Mouse (Mus musculus): ENCODE measurements around the gene Htra3. TPM values are rescaled to one million over a fixed set of nuclear protein-coding genes. Genes with fewer than 3 reads are reported as not detected.

Gene Htra3
- polyA plus RNA-seq (2015; fragmentation: Nextera tagmentation; extraction: Ambion mirVana), result 16.3 and 17.2 TPM in 2 replicates

GRCm38 (mm10) chr5:35679256-35680155 lies at the start of gene Htra3:
Gene Htra3, minus strand, starts transcription at chr5:35679782.
- H3K4me1 ChIP-seq (ENCODE audit: control insufficient read depth, insufficient read depth, low read length), result peaks cover 9% of the 10 kb centered on the region
- 12% methylated on average over 42 of the region's 42 CpGs for WGBS
- peak within 1 kb of the TSS; percentile 88 for H3K4me2 ChIP-seq (ENCODE audit: low read depth, low read length)
- peaks cover 32% of the 10 kb centered on the region for H3K27me3 ChIP-seq (ENCODE audit: control insufficient read depth, insufficient read depth, low read length)
- H3K27ac ChIP-seq (ENCODE audit: low read length), result no peak within 1 kb of the TSS
- H3K36me3 ChIP-seq (ENCODE audit: control insufficient read depth, insufficient read depth), result no peaks in the 10 kb centered on the region
- H3K9ac ChIP-seq (ENCODE audit: low read length), result peak within 1 kb of the TSS; percentile 68
- ATAC-seq (replicated peaks; ENCODE audit: extremely low read depth, insufficient read depth, low FRiP score), result peak; percentile 61
- H3K9me3 ChIP-seq (replicated peaks; ENCODE audit: control insufficient read depth, low read length), result no peaks in the 10 kb centered on the region
- peak within 1 kb of the TSS; percentile 55 for H3K4me3 ChIP-seq (ENCODE audit: low read length)

GRCm38 (mm10) chr5:35728957-35729460 lies 49.4 kb upstream of the Htra3 start:
- Histone ChIP-seq H3K9me3 (replicated peaks; ENCODE audit: control insufficient read depth, low read length) (no peaks in the 10 kb centered on the region), H3K27me3 (ENCODE audit: control insufficient read depth, insufficient read depth, low read length) (no peaks in the 10 kb centered on the region), H3K27ac (ENCODE audit: low read length) (peak overlapping the region; percentile 89), H3K4me2 (ENCODE audit: low read depth, low read length) (peak overlapping the region; percentile 49), H3K36me3 (ENCODE audit: control insufficient read depth, insufficient read depth) (no peaks in the 10 kb centered on the region), H3K4me3 (ENCODE audit: low read length) (peak overlapping the region; percentile 45), H3K4me1 (ENCODE audit: control insufficient read depth, insufficient read depth, low read length) (peaks cover 19% of the 10 kb centered on the region), H3K9ac (ENCODE audit: low read length) (peak overlapping the region; percentile 66)
- 37% methylated on average over 11 of the region's 11 CpGs for WGBS
- peak; percentile 75 for ATAC-seq (replicated peaks; ENCODE audit: extremely low read depth, insufficient read depth, low FRiP score)

GRCm38 (mm10) chr5:35728344-35728956 lies 48.9 kb upstream of the Htra3 start:
- ATAC-seq (replicated peaks; ENCODE audit: extremely low read depth, insufficient read depth, low FRiP score), result no peak
- Histone ChIP-seq H3K4me1 (ENCODE audit: control insufficient read depth, insufficient read depth, low read length) (peaks cover 16% of the 10 kb centered on the region), H3K27ac (ENCODE audit: low read length) (peak overlapping the region; percentile 89), H3K4me2 (ENCODE audit: low read depth, low read length) (peak overlapping the region; percentile 49), H3K9ac (ENCODE audit: low read length) (peak overlapping the region; percentile 66), H3K27me3 (ENCODE audit: control insufficient read depth, insufficient read depth, low read length) (no peaks in the 10 kb centered on the region), H3K4me3 (ENCODE audit: low read length) (peak overlapping the region; percentile 45), H3K36me3 (ENCODE audit: control insufficient read depth, insufficient read depth) (no peaks in the 10 kb centered on the region), H3K9me3 (replicated peaks; ENCODE audit: control insufficient read depth, low read length) (no peaks in the 10 kb centered on the region)
- 53% methylated on average over 12 of the region's 12 CpGs for WGBS

DNA sequence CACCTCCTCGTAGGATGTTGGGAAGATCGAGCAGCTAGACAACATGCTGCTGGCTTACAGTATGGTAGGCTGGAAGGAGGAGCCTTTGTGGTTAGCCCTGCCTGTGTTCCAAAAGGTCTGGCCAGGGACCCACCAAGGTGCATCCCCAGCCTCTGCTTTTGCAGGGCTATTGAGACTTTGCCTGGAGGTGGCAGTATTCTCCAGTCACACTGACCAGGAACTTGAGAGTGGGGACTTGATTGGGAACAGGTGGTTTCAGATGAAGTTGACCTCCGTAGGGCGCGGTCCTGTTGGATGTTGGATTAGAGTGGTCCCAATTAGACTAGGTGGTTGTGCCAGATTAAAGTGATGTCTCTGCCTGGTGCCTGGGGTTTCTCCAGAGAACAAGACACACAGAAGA lies 47.9 kb upstream of the Htra3 start:
- no peaks in the 10 kb centered on the region for H3K27me3 ChIP-seq (ENCODE audit: control insufficient read depth, insufficient read depth, low read length)
- H3K4me1 ChIP-seq (ENCODE audit: control insufficient read depth, insufficient read depth, low read length), result peaks cover 24% of the 10 kb centered on the region
- no peaks in the 10 kb centered on the region for H3K36me3 ChIP-seq (ENCODE audit: control insufficient read depth, insufficient read depth)
- ATAC-seq (replicated peaks; ENCODE audit: extremely low read depth, insufficient read depth, low FRiP score), result no peak
- 0 out of 2 replicates have a peak overlapping the region, but pooled peaks have one; percentile 34 for H3K9ac ChIP-seq (ENCODE audit: low read length)
- H3K9me3 ChIP-seq (replicated peaks; ENCODE audit: control insufficient read depth, low read length), result no peaks in the 10 kb centered on the region
- peak overlapping the region; percentile 45 for H3K4me3 ChIP-seq (ENCODE audit: low read length)
- 86% methylated on average over 5 of the region's 5 CpGs for WGBS
- H3K4me2 ChIP-seq (ENCODE audit: low read depth, low read length), result peak overlapping the region; percentile 49
- H3K27ac ChIP-seq (ENCODE audit: low read length), result no peak overlapping the region

GRCm38 (mm10) chr5:35725840-35726239 lies 46.3 kb upstream of the Htra3 start:
- ATAC-seq (replicated peaks; ENCODE audit: extremely low read depth, insufficient read depth, low FRiP score), result no peak
- Histone ChIP-seq H3K36me3 (ENCODE audit: control insufficient read depth, insufficient read depth) (no peaks in the 10 kb centered on the region), H3K9ac (ENCODE audit: low read length) (no peak overlapping the region), H3K27me3 (ENCODE audit: control insufficient read depth, insufficient read depth, low read length) (no peaks in the 10 kb centered on the region), H3K27ac (ENCODE audit: low read length) (no peak overlapping the region), H3K4me3 (ENCODE audit: low read length) (no peak overlapping the region), H3K4me2 (ENCODE audit: low read depth, low read length) (no peak overlapping the region), H3K4me1 (ENCODE audit: control insufficient read depth, insufficient read depth, low read length) (peaks cover 25% of the 10 kb centered on the region), H3K9me3 (replicated peaks; ENCODE audit: control insufficient read depth, low read length) (no peaks in the 10 kb centered on the region)
- WGBS, result 78% methylated on average over 3 of the region's 3 CpGs

- Histone ChIP-seq H3K9ac (ENCODE audit: low read length) (no peak overlapping the region), H3K4me2 (ENCODE audit: low read depth, low read length) (no peak overlapping the region), H3K4me1 (ENCODE audit: control insufficient read depth, insufficient read depth, low read length) (peaks cover 30% of the 10 kb centered on the region), H3K27ac (ENCODE audit: low read length) (no peak overlapping the region), H3K27me3 (ENCODE audit: control insufficient read depth, insufficient read depth, low read length) (no peaks in the 10 kb centered on the region), H3K4me3 (ENCODE audit: low read length) (no peak overlapping the region), H3K36me3 (ENCODE audit: control insufficient read depth, insufficient read depth) (no peaks in the 10 kb centered on the region), H3K9me3 (replicated peaks; ENCODE audit: control insufficient read depth, low read length) (no peaks in the 10 kb centered on the region)
- ATAC-seq (replicated peaks; ENCODE audit: extremely low read depth, insufficient read depth, low FRiP score), result no peak
- WGBS, result 73% methylated on average over 5 of the region's 5 CpGs
Measured at GRCm38 (mm10) chr5:35723900-35724299, 44.3 kb upstream of the Htra3 start.

GRCm38 (mm10) chr5:35722654-35723053 lies 43.1 kb upstream of the Htra3 start:
- Histone ChIP-seq H3K9ac (ENCODE audit: low read length) (peak overlapping the region; percentile 49), H3K9me3 (replicated peaks; ENCODE audit: control insufficient read depth, low read length) (no peaks in the 10 kb centered on the region)

DNA sequence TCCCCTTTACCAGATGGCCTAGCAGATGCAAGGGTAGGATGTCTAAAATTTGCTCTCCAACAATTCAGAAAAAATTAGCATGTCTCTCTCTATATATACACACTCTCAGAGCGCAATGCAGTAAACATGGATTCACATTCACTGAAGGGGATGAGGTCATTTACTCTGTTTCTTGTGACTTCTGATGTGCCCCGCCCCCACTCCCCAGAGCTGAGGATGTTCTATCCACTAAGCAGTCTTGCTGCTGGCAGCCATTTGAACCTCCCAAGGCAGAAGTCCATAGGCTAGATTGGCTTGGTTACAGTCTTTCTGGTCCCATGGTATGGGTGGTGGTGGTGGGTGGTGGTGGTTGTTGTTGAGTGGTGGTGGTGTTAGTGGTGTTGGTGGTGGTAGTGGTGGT lies 42.4 kb upstream of the Htra3 start:
- no peak overlapping the region for H3K27ac ChIP-seq (ENCODE audit: low read length)
- no peak overlapping the region for H3K9ac ChIP-seq (ENCODE audit: low read length)
- H3K4me1 ChIP-seq (ENCODE audit: control insufficient read depth, insufficient read depth, low read length), result peaks cover 24% of the 10 kb centered on the region
- H3K36me3 ChIP-seq (ENCODE audit: control insufficient read depth, insufficient read depth), result no peaks in the 10 kb centered on the region
- no peak overlapping the region for H3K4me3 ChIP-seq (ENCODE audit: low read length)
- ATAC-seq (replicated peaks; ENCODE audit: extremely low read depth, insufficient read depth, low FRiP score), result no peak
- H3K9me3 ChIP-seq (replicated peaks; ENCODE audit: control insufficient read depth, low read length), result no peaks in the 10 kb centered on the region
- H3K4me2 ChIP-seq (ENCODE audit: low read depth, low read length), result no peak overlapping the region
- WGBS, result 90% methylated on average over 2 of the region's 2 CpGs
- H3K27me3 ChIP-seq (ENCODE audit: control insufficient read depth, insufficient read depth, low read length), result no peaks in the 10 kb centered on the region

More at GRCm38 (mm10) chr5:35722654-35723053, 43.1 kb upstream of the Htra3 start:
- Histone ChIP-seq H3K27ac (ENCODE audit: low read length) (peak overlapping the region; percentile 57), H3K4me2 (ENCODE audit: low read depth, low read length) (no peak overlapping the region), H3K36me3 (ENCODE audit: control insufficient read depth, insufficient read depth) (no peaks in the 10 kb centered on the region), H3K4me3 (ENCODE audit: low read length) (no peak overlapping the region), H3K4me1 (ENCODE audit: control insufficient read depth, insufficient read depth, low read length) (peaks cover 24% of the 10 kb centered on the region), H3K27me3 (ENCODE audit: control insufficient read depth, insufficient read depth, low read length) (no peaks in the 10 kb centered on the region)
- 9% methylated on average over 2 of the region's 2 CpGs for WGBS
- ATAC-seq (replicated peaks; ENCODE audit: extremely low read depth, insufficient read depth, low FRiP score), result peak; percentile 51

DNA sequence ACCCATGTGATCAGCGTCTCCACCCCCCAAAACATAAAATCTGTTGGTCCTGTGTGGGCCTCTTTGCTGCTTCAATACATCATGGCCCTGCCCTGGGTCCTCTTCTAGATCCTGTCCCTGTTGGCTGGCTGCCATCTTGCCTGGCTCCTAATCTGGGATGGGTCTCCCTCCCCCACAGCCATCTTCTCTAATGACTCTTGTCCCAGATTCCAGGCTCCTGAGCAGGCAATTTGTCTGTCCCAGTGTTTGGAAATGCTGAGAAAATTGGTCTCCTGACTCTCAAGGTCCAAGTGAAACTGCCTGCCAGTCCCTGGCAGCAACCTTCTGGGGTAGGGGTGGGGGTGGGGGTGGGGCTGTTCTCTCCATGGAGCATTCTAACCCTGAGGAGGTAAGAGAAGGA lies 40.3 kb upstream of the Htra3 start:
- Histone ChIP-seq H3K4me2 (ENCODE audit: low read depth, low read length) (no peak overlapping the region), H3K9ac (ENCODE audit: low read length) (no peak overlapping the region), H3K4me1 (ENCODE audit: control insufficient read depth, insufficient read depth, low read length) (peaks cover 24% of the 10 kb centered on the region), H3K36me3 (ENCODE audit: control insufficient read depth, insufficient read depth) (no peaks in the 10 kb centered on the region), H3K9me3 (replicated peaks; ENCODE audit: control insufficient read depth, low read length) (no peaks in the 10 kb centered on the region), H3K4me3 (ENCODE audit: low read length) (no peak overlapping the region), H3K27me3 (ENCODE audit: control insufficient read depth, insufficient read depth, low read length) (no peaks in the 10 kb centered on the region), H3K27ac (ENCODE audit: low read length) (no peak overlapping the region)
- WGBS, result 84% methylated on average over 1 of the region's 1 CpGs
- no peak for ATAC-seq (replicated peaks; ENCODE audit: extremely low read depth, insufficient read depth, low FRiP score)

Data from heart, embryonic 16.5 days (tissue).